Mouse (Mus musculus) inflammation-experienced regulatory T-cells, adult 6 months (primary cell): ENCODE measurements around the gene Zfp512. TPM values are rescaled to one million over a fixed set of nuclear protein-coding genes. Genes with fewer than 3 reads are reported as not detected.
A peak's percentile ranks its signal among the peaks of the same experiment; 100 is the strongest.
"Not testable (repeated sequence)": the region's sequence is repeated elsewhere in the genome, so short reads cannot be mapped to it uniquely, and the experiment has no call there.

Experiments used
- ATAC-seq: one replicate; pipeline ENCODE4 v1.8.0; 2017
- polyA plus RNA-seq, 3 experiments: library from polyadenylated mRNA; unstranded; fragments of 100-300 nt; shearing (Covaris generic); gene quantifications; one replicate each; pipeline ENCODE4 v1.2.1; 2017

The Zfp512 gene
- polyA plus RNA-seq: 10 to 100 TPM; 24.3 to 48.9 (median 45.0) TPM

DNA sequence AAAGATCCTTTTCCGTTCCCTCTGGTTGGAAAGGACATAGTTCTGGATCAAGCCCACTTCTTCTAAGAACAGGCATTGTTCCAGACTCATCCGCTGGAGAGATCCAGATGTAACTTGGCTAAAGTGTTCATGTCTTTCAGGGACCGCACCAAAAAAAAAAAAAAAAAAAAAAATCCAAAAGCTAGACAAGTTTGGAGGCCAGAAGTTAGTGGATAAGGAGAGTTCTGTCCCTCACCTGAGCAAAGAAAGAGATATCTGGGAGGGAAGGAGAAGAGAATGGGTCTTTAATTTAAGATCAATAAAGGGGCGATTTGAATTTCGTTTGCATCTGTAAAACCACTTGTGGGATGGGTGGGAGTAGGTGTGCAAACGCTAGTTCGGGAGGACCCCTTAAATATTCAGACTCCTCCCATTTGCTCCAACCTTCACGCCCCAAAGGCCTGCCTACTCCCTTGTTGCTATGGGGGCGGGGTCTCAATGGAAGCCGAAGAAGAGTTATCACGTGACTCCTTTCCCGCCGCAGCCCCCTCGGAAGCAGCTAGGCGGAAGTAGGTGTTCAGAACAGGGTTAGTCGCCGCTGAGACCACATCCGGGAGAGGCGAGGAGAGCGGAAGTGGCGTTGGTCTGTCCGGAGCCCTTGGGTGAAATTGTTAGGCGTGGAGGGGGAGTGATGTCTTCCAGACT, at the start of gene Zfp512:
Zfp512 (plus strand) TSS at position 554 of the 684 bp plus-strand sequence.
- ATAC-seq: peak; percentile 99

DNA sequence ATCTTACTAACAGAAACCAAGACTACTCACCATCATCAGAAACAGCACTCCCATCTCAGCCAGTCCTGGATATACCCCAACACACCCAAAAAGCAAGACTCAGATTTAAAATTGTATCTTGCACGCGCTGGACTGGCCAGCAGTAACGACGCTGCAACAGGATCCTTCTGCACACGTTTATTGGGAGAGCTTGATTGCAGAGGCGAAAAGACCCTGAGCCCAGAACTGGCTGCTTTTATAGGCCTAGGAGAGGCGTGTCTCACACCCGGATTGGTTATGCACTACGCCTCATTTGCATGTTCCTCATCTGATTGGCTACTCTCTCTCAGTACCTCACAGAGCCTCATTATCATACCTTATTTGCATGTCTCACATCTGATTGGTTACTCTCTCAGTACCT, 17.5 kb upstream of the Zfp512 start:
- not testable (repeated sequence) for ATAC-seq

- ATAC-seq: no peak
Measured at GRCm38 (mm10) chr5:31451336-31451735, 895 bp upstream of the Zfp512 start.

DNA sequence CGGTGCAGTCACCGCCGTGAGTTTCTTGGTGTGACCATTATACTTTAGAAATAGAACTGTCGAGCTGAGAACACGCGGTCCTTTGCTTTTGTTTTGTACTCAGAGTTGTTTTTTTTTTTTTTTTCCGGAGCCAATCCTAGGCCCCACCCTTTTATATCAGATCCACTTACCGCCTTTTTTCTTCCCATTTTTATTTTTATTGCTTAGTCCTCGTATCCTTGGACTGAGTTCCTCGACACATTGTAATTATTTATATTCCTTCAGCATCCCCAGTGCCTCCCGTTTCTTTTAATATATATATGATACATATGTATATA, 289 bp downstream of the Zfp512 start:
- no peak for ATAC-seq

GRCm38 (mm10) chr5:31452886-31453410, 717 bp downstream of the Zfp512 start:
- no peak for ATAC-seq

DNA sequence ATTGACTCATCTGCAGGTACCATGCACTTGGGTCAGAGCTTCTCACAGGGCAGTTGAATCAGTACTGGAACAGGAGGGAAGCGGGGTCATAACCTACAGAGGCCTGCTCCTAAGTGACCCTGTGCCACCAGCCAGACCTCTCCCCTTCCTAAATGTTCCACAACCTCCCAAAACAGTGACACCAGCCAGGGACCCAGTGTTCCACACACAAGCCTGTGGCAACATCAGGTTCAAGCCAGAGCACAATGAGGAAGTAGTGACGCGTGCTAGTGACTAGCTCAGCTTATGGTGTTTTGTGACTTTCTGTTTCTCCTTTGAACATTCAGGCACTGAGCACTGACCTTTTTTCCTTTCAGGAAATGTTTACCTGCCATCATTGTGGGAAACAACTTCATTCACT, 15.6 kb downstream of the Zfp512 start:
- ATAC-seq: no peak

- ATAC-seq: no peak
Measured at GRCm38 (mm10) chr5:31469711-31470110, 17.5 kb downstream of the Zfp512 start.

DNA sequence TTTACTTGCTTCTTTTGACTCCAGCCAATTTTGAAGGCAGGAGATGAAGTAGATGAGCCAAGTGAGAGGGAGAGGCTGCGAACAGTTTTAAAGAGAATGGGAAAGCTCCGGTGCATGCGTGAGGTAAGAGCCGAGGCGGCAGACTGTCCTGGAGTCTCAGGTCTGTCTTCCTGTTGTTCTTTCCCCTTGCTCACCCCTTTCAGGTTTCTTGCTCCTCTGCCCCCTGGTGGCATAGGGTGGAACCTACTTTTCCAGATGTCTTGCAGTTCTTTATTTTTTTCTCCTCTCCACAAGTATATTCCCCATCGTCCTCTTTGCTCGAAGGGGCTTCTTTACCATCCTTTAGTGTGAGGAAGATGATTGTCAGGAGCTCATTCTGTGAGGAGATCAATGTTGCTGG, 18.1 kb downstream of the Zfp512 start:
- no peak for ATAC-seq

DNA sequence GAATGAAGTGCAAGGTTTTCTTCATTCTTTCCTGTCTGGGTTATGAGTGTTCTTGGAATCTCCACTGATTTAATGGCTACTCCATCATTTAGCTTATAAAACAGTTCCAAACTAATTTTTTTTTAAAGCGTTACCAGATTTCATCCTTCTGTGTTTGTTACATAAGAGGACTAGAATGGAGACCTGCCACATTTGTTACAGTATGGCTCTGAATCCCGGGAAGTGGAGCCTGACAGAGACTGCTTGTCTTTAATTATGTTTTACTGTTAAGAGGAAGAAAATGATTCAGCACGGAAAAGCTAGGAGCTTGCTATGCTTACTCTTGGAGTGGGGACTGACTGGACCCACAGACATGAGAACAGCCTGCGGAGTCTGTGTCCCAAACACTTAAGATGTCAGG, 28.3 kb downstream of the Zfp512 start:
- no peak for ATAC-seq

GRCm38 (mm10) chr5:31485440-31485839, 33.2 kb downstream of the Zfp512 start, which contains the start of gene 4930548H24Rik:
Gene 4930548H24Rik (plus strand): TSS chr5:31485740.
- ATAC-seq: no peak

DNA sequence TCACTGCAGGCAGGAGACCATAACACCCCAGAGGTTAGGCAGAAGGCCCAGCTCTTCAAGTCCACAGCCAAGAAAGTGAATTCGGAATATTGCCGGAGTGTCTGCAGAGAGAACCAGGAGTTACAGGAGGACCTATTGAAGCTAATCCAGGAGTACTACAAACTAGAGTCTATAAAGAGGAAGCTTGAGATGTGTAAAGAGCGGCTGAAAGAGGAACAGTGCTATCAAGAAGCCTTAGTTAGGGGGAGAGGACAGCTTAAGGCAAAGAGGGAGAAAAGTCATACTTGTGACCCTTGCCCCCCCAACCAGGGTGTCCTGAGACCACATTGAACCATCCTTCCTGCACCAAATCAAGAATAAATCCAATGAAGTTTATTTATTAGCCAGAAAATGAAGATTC, 35.7 kb downstream of the Zfp512 start:
- no peak for ATAC-seq

DNA sequence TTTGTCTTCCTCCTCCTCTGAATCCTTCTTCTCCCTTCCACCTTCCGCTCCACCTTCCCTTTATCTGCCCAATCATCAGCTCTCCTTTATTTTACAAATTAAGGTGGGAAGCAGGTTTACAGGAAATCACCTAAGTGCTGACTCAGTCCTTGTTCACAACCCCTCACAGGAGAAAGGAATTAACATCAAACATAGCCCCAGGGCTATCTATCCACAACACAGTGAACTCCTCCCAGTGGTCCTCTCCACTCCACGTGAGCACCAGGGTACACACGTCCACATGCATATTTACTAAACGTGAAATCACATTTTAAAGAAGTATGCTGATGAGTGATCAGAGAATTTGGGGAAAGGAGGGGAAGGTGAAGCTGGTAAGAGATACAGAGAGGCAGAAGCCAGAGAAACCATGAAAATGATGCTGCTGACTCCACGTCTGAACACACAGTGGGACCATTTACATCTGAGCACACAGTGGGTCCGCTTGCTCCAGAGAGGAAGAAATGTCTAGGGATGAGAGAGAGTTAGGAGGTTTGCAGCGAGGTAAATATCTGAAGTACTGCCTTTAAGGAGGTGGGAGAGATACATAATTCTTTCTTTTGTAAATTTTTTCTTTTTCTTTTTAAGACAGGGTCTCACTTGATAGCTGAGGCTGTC, 37.0 kb downstream of the Zfp512 start:
- no peak for ATAC-seq

GRCm38 (mm10) chr5:31492031-31492430, 39.8 kb downstream of the Zfp512 start:
- no peak for ATAC-seq

DNA sequence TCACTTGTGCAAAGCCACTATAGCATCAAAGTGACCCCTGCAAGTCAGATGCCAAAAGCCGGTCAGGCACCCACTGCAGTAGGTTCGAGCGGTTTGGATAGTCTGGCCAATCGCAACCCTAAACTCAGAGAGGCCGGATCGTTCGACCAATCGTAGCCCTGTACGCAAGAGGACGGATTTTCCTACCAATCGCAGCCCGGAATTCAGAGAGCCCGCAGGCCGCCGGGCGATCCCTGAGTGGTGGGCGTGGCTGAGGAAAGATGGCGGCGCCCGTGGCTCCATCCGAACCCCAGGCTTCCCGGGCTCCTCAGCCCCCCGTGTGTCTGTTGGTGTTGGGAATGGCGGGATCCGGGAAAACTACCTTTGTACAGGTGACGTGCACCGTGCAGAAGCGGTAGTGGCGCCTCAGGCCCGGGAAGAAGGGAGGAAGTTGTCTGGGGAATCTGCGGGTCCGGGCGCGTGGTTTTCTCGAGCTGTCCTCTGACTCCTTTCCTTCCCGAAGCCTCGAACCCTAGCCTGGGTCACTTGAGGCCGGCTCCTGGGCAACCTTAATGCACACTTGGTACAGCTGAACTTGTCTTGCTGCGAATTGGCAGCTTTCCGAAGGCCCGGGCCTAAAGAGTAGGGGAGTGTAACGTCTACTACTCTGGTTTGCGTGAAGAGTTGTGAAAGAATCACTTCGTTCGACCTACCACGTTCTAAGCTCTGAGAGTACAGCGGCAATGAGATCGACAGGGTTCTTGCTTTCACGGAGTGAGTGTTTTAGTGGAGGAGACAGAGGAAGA, 42.5 kb downstream of the Zfp512 start, which contains the start of gene Gpn1:
Gpn1 (plus strand) TSS at position 229 of the 785 bp plus-strand sequence.
- peak; percentile 99 for ATAC-seq

DNA sequence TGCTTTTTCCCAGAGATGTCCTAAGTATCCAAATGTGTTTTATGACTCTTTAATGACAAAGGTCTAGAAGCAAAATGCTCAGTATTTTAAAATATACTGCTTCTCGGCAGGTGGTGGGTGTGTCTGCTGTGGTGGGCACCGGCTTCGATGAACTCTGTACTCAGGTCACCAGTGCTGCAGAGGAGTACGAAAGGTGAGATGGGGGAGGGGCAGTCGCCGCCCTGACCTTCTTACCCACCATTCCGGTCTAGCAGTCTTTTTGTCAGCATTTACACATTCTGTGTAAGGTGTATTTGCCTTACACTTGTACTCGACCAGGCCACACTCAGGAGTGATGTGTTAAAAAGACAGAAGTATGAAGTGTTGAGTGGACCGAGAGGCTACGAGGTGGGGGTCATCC, 52.6 kb downstream of the Zfp512 start:
- no peak for ATAC-seq

GRCm38 (mm10) chr5:31512481-31512880, 60.2 kb downstream of the Zfp512 start:
- no peak for ATAC-seq

- peak; percentile 80 for ATAC-seq
Measured at GRCm38 (mm10) chr5:31520556-31520955, 68.3 kb downstream of the Zfp512 start.

GRCm38 (mm10) chr5:31526354-31527116, 74.3 kb downstream of the Zfp512 start, which contains the start of gene Slc4a1ap:
Gene Slc4a1ap (plus strand): TSS chr5:31526995.
- peak; percentile 80 for ATAC-seq

DNA sequence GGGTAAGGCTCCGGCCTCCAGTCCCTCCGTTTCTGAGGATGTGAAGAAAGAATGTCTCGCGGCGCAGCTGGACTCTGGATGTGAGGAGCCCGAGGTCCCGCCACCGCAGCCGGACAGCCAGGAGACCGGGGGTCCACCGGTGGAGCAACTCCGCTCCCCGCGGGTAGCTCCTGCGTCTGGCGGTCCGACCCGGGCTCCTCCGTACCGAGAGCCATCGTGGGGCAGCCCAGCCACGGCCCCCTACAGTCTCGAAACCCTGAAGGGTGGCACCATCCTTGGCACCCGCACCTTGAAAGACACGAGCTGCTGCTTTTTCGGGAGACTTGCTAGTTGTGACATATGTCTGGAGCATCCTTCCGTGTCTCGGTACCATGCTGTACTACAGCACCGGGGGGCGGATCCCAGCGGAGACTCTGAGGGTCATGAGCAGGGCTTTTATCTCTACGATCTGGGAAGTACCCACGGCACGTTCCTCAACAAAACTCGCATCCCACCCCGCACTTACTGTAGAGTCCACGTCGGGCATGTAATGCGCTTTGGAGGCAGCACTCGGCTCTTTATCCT, 75.0 kb downstream of the Zfp512 start:
- peak; percentile 11 for ATAC-seq

- ATAC-seq: not testable (repeated sequence)
Measured at GRCm38 (mm10) chr5:31527707-31528106, 75.5 kb downstream of the Zfp512 start, which contains the start of gene Supt7l. Gene Supt7l (minus strand): TSS chr5:31527807.

- ATAC-seq: peak; percentile 35
Measured at GRCm38 (mm10) chr5:31528560-31528959, 76.3 kb downstream of the Zfp512 start.
